Mouse (Mus musculus) naive thymus-derived CD4-positive, alpha-beta T cell, adult 5 months (primary cell): Measurements from ENCODE around the gene Krt72. TPM values are rescaled to one million over a fixed set of nuclear protein-coding genes. Genes with fewer than 3 reads are reported as not detected.

Experiments used
- polyA plus RNA-seq: library from polyadenylated mRNA; unstranded; fragments of 100-300 nt; shearing (Covaris generic); gene quantifications from one replicate; pipeline ENCODE4 v1.2.1, GENCODE M21; 2017

Gene Krt72
- not detected for polyA plus RNA-seq

GRCm38 (mm10) chr15:101786360-101786759 lies at the start of gene Krt72:
Gene Krt72, minus strand, starts transcription at chr15:101786460.

GRCm38 (mm10) chr15:101817875-101818274 lies 31.6 kb upstream of the Krt72 start, which contains the start of gene Krt2:
Gene Krt2, minus strand, starts transcription at chr15:101818169.

GRCm38 (mm10) chr15:101802296-101802835 lies 16.1 kb upstream of the Krt72 start, which contains the start of gene Krt73:
Gene Krt73, minus strand, starts transcription at chr15:101802346.

GRCm38 (mm10) chr15:101742711-101743110 lies 43.5 kb downstream of the Krt72 start, which contains the start of gene Krt71:
Gene Krt71, minus strand, starts transcription at chr15:101743109.

Other genes starting within 250 kb of the Krt72 start
- gene Krt82, start 235.8 kb downstream of the Krt72 start, polyA plus RNA-seq = not detected
- not detected for gene Krt90, start 223.5 kb downstream of the Krt72 start, polyA plus RNA-seq
- gene Krt75, start 212.6 kb downstream of the Krt72 start, polyA plus RNA-seq = 0.10 TPM
- not detected for gene Gm5414, start 158.3 kb downstream of the Krt72 start, polyA plus RNA-seq
- gene Gm5478, start 139.1 kb downstream of the Krt72 start, polyA plus RNA-seq = not detected
- not detected for gene Krt6b, start 106.2 kb downstream of the Krt72 start, polyA plus RNA-seq
- gene Krt6a, start 92.2 kb downstream of the Krt72 start, polyA plus RNA-seq = not detected
- not detected for gene Krt5, start 73.6 kb downstream of the Krt72 start, polyA plus RNA-seq
- gene Krt71, start 43.4 kb downstream of the Krt72 start, polyA plus RNA-seq = not detected
- gene Krt73, start 15.9 kb upstream of the Krt72 start, polyA plus RNA-seq = not detected
- gene Krt2, start 31.7 kb upstream of the Krt72 start, polyA plus RNA-seq = not detected
- gene Krt1, start 64.3 kb upstream of the Krt72 start, polyA plus RNA-seq = not detected
- gene Krt77, start 83.2 kb upstream of the Krt72 start, polyA plus RNA-seq = not detected
- gene Krt76, start 106.5 kb upstream of the Krt72 start, polyA plus RNA-seq = not detected
- 0.16 TPM for gene Krt4, start 138.3 kb upstream of the Krt72 start, polyA plus RNA-seq
- not detected for gene Krt79, start 153.9 kb upstream of the Krt72 start, polyA plus RNA-seq
- not detected for gene Krt78, start 167.8 kb upstream of the Krt72 start, polyA plus RNA-seq
- gene Krt8, start 218.0 kb upstream of the Krt72 start, polyA plus RNA-seq = not detected
- gene Krt18, start 241.7 kb upstream of the Krt72 start, polyA plus RNA-seq = not detected